Mouse (Mus musculus): ENCODE data around the gene Mtm1.
A peak's percentile ranks its signal among the peaks of the same experiment; 100 is the strongest.

- TF ChIP-seq POLR2A (IDR thresholded peaks at IDR 0.05; ENCODE audit: borderline replicate concordance, control insufficient read depth, low read depth, low read length), result no peak; the same call in 1 of the 2 replicates
- TF ChIP-seq CTCF (IDR thresholded peaks at IDR 0.05; ENCODE audit: control insufficient read depth, insufficient read depth, low read length), result 0 out of 2 replicates have a peak, but pooled peaks have one; percentile 4
Observed at GRCm38 (mm10) chrX:71364554-71364991, 154.0 kb downstream of the Mtm1 start, which contains the start of gene Mtmr1.

Data from bone marrow, adult 2 months (tissue).